Mouse (Mus musculus) testis, adult 2 months (tissue): ENCODE measurements around the gene Fli1.

Source experiments
- CTCF ChIP-seq: fragments of 200-500 bp; IDR thresholded peaks from 2 replicates; pipeline ENCODE4 v1.5.1; 2012; ENCODE audit warnings: low read depth, mild to moderate bottlenecking, inconsistent platforms, low read length, moderate library complexity; ENCODE audit not compliant: control insufficient read depth, insufficient read depth, insufficient replicate concordance
- POLR2A ChIP-seq: fragments of 200-500 bp; IDR thresholded peaks from 2 replicates; pipeline ENCODE4 v1.6.1; 2012; ENCODE audit warnings: low read depth, mild to moderate bottlenecking, inconsistent platforms, low read length, moderate library complexity; ENCODE audit not compliant: control insufficient read depth

DNA sequence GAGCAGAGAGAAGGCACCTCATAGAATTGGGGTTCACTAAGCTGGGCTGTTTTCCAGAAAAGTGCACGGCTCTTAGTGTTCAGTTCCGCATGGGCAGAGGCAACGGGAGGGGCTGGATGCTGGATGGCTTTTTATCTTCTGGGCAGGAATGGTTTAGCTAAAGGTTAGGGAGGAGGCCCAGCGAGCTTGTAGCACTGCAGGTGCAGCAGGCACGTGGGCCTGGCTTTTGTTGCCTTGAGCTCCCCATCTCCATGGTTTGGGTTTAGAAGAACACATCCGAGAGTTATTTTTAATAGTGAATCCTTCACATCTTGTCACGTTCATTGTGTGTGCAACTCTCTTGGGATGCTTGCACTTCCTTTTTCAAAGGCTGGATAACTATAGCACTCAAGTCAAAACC, 117.3 kb downstream of the Fli1 start:
- TF ChIP-seq POLR2A: no peak
- TF ChIP-seq CTCF: no peak
